Mouse (Mus musculus) gastrocnemius, postnatal 36 days (tissue): Measurements from ENCODE around the gene Gm10778. TPM values are rescaled to one million over a fixed set of nuclear protein-coding genes. Genes with fewer than 3 reads are reported as not detected.
"Not testable (repeated sequence)": the region's sequence is repeated elsewhere in the genome, so short reads cannot be mapped to it uniquely, and the experiment has no call there.

Experiments used
- DNase-seq, 2 experiments: peaks; one replicate each; pipeline ENCODE4 v3.0.0; 2022
- intact Hi-C: fragments of 180-260 bp; cut with DNase I; formaldehyde crosslinking; loops from one replicate; pipeline ENCODE4 v1.15.1; 2025
- total RNA-seq, 2 experiments: library from RNA; stranded (reverse); gene quantifications; 2 replicates each; pipeline ENCODE4 v1.2.3; 2021

The Gm10778 gene
- total RNA-seq, 2 experiments from 2014 or later, result 1.2 to 1.6 TPM

DNA sequence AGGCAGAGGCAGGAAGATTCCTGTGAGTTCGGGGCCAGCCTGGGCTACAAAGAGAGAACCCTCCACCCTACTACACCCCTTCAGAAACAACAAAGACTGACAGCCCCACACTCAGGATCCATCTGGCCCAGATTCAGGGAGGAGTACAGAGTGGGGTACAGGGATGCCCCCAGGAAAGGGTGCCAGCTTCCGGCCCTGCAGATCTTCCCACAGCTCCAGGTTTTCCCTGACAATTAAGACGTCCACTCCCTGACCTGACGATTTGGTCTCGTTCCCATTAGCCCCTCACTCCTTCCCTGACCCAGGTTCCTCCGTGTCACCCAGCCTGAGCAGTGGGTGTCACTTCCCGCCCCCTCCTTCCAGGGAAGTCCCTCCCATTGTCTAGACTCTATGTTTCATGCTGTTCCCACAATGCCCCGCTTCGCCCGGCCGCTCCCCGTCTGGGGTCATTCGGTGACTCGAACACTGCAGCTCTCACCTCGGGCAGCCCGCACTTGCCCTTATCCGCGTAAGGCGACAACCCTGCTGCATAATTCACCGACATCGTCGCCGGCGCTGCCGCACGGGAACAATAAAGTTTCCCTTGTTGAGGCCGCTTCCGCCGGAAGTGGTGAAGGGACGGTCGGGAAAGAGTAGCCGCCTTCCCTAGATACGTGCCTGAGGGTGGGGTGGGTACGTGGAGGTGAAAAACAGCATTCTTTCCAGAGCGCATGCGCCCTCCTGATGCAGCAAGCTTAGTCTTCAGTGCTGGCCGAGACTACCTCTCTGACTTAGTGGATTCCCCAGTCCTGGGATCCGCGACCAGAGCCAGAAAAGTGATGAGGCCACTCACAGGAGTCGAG, 21.6 kb upstream of the Gm10778 start, which contains the start of gene Sirt6:
TSS of gene Sirt6 (minus strand) at position 804 of the 842 bp plus-strand sequence.
- peak; percentile 88 to 90 for DNase-seq
- intact Hi-C loops, result loop anchor here (10.0 kb wide), 1 partner anchor 548 kb away; no protein-coding TSS in a partner anchor

DNA sequence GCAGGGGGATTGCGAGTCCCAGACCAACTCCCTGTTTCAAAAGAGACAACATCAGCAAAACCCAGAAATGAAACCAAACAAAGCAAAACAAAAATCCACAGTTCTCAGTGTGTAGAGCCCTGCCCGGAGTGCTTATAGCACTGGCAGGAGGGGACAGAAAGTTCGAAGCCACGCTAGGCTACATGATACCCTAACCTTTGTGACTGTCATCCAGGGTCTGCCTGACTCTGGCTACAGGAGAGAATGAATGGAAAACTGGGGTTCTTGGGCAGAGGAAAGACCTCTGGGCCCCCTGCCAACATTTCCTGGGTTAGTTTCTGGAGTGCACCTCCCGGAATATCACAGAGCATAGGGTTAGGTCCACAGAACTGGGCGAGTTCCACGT, 21.0 kb upstream of the Gm10778 start:
- no peak for DNase-seq
- intact Hi-C loops, result loop anchor here (2.0 to 10.0 kb wide), 2 partner anchors 15 to 547 kb away; no protein-coding TSS in a partner anchor

DNA sequence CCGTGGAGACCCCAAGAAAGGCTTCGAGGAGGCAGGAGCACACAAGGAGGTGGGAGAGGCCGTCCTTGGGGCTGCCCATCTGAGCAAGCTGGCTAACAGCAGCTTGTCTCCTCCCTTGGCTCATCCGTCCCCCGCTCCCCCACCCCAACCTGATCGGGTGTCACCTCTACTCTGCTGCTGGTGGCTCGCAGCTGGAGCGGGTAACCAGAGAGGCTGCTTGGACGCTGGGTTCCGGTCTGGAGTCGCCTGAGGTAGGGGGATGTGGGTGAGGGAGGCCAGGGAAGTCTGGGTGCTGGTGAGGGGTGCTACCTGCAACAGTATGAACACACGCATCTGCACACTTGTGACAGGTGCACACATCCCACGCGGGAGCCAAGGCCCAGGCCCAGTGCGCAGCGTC, 20.5 kb upstream of the Gm10778 start, which contains the start of gene Ankrd24:
TSS of gene Ankrd24 (plus strand) at position 151 of the 400 bp plus-strand sequence.
- DNase-seq, result no peak
- intact Hi-C loops, result loop anchor here (2.0 to 10.0 kb wide), 2 partner anchors 14 to 546 kb away; no protein-coding TSS in a partner anchor

DNA sequence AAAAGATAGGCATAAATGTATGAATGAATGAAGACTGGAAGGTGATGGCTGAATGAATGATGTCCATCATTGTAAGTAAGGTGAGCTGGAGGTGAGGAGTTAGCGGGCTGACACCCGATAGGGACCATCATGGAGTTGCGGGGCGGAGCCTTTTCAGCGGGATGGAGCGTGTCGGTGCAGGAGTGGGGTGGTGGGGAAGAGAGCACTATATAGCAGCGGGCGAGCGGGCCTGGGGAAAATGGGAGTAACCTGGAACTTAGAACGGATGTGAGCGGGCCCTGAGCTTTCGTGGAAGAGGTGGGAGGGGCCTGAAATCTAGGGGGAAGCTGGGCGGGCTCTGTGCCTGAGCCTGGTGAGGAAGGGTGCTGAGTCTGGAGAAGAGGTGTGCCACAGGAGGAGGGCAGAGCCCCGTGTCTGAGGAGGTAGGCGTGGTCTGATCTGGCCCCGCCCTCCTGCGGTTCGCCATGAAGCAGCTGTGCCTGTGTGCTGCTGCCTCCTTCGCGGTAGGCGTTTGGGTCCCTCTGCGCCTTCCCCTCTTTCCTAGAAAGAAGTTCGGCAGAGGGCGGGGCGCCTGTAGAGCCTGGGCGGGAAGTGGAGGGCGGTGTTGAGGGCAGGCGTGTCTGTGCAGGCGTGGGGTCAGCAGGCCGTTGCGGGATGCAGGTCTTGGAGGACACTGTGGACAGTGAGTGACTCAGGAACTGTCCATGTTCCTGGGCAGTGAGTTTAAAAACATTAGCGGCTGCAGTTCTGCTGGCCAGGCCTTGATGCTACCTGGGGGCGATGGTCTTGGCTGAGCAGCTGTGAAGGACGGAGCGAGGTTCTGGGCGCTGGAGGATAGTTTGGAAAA, 15.4 kb upstream of the Gm10778 start:
- intact Hi-C loops, result no loop called here
- peak; percentile 63 to 68 for DNase-seq

DNA sequence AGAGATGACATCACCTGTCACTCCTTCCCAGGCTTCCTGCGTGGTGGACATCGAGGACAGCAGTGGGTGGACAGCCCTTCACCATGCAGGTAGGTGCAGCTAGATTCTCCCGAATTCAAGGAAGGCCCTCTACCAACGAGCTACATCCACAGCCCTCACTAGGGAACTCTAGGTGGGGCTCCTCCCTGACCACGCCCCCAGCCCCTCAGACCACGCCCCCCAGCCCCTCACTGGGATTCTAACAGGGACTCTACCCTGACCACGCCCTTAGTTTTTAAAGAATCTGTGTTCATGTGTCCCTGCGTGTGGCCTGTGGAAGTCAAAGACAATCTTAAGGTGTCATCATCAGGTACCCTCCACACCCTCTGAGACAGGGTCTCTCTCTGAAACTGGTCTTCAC, 12.5 kb upstream of the Gm10778 start:
- DNase-seq, result no peak
- intact Hi-C loops, result no loop called here

DNA sequence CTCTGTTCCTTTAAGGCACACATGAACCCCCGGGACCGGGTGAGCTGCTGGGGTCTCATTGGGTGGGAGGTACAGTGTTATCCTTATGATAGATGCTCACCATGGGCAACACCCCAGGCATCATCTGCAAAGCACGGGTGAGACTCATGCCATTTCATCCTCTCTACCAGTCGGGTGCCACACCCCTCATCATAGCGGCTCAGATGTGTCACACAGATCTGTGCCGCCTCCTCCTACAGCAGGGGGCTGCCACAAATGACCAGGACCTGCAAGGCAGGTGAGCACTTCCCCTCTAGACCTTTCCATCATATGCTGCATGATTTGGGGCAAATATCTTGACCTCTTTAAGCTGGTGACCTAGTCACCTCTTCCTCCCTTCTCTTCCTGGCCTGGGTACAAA, 10.8 kb upstream of the Gm10778 start:
- no peak for DNase-seq
- intact Hi-C loops, result no loop called here

DNA sequence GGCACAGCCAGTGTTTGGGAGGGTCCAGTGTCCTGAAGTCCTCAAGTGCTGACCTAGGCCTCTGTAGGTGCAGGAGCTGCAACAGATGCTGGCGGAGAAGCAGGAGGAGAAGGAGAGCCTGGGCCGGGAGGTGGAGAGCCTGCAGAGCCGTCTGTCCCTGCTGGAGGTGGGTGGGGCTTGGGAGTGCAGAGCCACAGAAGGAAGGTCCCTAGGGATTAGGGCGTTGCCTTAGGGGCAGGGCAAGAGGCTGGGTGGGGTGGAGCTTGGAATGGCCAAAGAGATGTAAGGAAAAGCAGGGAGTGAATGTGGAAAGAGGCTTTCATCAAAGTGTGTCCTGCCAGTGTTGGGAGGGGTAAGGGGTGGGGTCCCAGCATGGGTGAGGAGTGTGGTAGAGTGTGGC, 8.0 kb upstream of the Gm10778 start:
- intact Hi-C loops, DNase-seq: not testable (repeated sequence)

DNA sequence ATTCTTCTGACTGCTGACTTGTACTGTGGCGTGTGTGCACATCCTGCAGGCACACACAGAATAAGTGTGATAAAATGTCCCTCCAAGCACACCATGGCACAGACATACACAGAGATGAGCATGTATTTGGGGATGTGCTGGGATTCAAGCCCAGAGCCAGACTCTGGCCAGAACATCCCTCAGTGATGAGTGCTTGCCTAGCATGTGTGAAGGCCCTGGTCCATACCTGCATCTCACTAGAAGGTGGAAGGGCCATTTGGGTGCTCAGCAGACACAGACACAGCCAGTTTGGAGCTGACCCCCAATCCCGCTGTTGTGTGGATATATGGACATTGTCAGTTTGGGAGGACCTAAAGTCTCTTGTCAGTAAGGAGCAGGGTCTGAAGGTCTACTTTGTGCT, 7.3 kb upstream of the Gm10778 start:
- DNase-seq, result peak in 1 of 2 experiments; percentile 8
- intact Hi-C loops, result no loop called here

DNA sequence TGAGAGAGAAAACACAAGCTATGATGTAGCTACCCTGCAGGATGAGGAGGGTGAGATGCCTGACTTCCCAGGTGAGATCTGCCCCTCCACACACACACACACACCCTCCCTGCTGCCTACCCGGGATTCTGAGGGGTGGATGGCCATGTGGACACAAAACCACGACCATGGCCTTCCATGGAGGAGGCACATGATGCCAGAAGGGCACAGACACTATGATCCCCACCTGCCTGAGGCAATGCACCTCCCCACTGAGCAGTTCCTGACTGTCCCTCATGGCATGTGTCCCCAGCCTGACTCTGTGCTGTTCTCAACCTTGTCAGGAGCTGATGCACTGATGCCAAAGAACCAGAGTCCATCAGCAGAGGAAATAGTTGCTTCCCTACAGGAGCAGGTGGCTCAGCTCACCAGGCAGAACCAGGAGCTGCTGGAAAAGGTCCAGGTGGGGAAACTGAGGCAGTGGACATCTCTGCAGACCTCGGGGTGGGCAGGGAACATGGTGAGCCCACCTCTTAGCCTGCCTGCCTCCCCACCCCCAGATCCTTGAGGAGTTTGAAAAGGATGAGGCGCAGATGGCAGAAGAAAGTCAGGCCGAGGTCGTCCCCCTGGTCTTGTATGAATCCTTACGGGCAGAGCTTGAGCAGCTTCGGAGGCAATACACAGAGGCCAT, 6.7 kb upstream of the Gm10778 start:
- DNase-seq, result no peak
- intact Hi-C loops, result loop anchor here (2.0 kb wide), 1 partner anchor 13 kb away; the partner anchor contains the start of gene Ankrd24

DNA sequence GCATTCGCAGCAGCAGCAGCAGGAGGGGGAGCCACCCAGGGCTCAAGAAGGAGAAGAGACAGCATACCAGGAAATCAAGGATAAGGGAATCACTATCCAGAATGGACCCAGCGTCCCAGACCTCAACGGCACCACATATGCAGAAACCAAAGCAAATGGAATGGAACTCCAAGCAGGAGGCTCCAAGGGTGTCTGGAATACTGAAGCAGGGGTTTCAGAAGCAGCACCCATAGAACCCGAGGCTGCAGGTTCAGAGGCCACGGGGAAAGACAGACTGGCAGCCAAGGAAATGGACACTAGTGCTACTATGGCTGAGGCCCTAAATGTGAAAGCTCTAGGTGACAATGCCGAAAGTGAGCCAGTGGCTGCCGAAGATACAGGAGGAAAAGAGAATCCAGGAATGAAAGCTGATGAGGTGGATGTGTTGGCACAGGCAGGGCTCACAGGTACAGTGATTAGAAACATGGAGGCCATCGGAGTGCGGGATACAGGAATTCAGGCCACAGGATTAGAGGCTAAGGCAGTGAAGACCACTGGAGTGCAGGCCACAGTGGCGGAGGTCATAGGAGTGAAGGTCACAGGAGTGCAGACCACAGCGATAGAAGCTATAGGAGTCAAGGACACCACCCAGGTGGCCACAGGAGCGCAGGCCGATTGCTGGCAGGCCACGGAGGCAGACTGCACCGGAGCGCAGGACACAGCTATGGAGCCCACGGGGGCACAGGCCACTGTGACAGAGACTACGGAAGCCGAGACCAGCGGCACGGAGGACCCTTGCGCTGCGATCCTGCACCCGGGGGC, 6.0 kb upstream of the Gm10778 start:
- intact Hi-C loops, result loop anchor here (2.0 kb wide), 1 partner anchor 14 kb away; the partner anchor contains the start of gene Ankrd24
- DNase-seq, result no peak

DNA sequence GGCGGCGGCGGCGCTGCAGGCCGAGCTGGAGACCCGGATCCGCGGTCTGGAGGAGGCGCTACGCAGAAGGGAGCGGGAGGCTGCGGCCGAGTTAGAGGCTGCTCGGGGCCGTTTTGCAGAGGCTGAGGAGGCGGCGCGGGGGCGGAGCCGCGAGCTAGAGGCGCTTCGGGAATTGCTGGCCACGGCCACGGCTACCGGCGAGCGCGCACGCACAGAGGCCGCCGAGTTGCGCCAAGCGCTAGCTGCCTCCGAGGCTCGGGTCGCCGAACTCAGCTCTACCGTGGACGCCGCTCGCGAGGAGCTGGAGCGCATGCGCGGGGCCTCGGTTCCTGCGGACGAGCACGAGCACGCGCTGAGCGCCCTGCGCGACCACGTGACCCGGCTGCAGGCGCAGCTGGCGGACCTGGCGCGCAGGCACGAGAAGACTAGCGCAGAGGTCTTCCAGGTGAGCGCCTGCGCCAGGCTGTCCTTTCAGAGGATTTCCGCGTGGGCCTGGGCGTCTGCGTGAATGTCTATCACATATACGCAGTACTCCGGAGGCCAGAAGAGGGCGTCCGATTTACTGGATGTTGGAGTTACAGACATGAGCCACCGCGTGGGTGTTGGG, 5.3 kb upstream of the Gm10778 start:
- DNase-seq, result peak; percentile 91 to 95
- intact Hi-C loops, result loop anchor here (2.0 kb wide), 1 partner anchor 15 kb away; the partner anchor contains the start of gene Ankrd24

DNA sequence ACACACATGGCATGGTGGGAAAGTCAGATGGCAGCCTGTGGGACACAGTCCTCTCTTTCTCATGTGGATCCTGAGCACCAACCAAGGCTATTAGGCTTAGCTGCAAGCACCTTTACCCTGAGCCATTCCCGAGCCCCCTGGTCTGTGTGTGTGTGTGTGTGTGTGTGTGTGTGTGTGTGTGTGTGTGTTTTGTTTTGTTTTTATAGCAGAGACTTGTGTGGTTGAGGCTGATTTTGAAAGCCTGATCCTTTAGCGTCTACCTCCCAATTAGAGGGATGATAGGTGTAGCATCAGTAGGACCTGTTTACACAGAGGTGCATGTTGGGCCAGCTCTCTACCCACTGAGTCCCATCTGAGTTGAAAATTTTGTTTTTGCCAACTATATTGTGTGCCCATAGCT, 4.7 kb upstream of the Gm10778 start:
- DNase-seq, result no peak
- intact Hi-C loops, result no loop called here

DNA sequence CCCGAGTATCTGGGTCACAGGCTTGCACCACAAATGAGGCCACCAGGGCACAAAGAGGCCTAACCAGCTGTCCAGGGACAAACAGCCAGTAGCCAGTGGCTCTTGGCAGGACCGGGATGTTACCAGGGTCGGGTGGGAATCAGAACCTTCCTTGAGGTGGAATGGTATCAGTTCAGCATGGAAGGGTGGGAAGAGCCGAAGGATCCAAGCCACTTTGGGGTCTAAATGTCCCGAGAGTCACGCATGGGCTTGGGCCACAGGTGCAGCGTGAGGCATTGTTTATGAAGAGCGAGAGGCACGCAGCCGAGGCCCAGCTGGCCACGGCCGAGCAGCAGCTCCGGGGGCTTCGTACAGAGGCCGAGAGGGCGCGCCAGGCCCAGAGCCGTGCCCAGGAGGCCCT, 4.1 kb upstream of the Gm10778 start:
- intact Hi-C loops, result no loop called here
- DNase-seq, result no peak

DNA sequence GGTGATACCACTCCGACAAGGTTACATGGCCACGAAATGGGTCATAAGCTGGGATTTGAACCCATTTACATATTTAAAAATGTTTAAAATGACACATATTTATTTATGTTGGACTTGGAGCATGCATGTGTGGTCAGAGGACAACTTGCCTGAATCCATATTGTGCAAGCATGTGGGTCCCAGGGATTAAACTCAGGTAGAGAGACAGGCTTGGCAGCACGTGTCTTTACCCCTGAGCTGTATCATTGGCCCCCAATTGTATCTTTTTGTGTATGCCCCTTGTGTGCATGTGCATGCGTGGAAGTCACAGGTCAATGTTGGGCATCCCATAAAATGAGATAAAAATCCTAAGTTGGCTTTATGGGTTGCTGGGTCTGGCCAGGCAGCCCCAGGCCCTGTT, 3.5 kb upstream of the Gm10778 start:
- intact Hi-C loops, result no loop called here
- no peak for DNase-seq

DNA sequence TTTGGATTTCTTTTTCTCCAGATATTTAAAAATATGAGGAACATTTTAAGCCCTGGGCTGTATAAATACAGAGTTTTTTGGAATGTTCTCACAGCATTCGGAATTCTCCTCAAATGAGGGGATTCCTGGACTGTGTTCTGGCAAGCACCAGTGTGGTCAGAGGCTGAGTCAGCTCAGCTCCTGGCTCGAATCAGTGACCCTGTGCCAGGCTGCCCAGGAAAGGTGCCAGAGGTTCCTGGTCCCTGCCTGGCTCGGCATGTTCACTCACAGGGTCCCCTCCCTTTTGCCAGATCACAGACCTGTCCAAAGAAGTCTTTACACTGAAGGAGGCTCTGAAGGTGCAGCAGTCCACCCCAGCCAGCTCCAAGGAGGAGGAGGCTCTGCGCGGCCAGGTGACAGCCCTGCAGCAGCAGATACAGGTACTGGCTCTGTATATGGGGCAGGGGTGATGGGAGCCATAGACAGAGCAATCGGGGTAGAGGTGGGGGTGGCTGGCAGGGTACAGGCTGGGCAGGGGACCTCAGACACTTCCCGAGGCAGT, 2.8 kb upstream of the Gm10778 start:
- intact Hi-C loops, result no loop called here
- no peak for DNase-seq

DNA sequence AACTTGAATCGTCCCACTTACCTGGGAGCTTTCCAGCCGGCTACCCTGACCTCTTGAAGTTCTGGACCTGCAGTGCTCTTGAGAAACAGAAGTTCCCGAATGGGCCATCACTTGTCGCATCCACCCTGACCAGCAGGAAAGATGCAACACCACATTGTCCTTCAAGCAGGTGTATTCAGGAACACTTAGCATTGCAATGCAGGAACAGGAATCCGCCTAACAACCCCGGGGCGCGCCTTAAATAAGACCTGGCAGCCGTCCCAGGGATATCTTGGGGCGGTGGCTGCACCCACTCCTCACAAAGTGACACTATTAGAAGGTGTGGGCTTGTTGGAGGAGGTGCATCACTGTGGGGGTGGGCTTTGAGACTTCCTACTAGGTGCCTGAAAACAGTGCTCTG, 6.3 kb downstream of the Gm10778 start:
- DNase-seq, result no peak

DNA sequence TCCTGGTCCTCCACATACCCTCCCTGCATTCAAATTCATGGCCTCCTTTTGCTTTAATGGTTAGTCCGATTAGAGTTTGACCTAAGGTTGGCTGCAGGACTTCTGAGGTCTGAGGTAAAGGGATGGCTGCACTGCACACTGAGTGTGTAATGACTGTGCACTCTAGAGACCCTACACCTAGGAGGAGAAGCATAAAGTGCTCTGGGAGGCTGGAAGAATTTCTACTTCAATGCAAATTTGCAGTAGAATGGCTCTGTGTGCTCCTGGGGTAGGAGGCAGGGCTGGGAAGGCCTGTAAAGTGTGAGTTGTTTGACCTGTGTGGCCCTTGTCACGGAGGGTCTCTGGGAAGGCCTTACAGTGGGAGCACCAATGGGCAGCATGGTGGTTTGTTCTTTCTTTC, 7.3 kb downstream of the Gm10778 start:
- DNase-seq, result no peak
- intact Hi-C loops, result loop anchor here (10.0 kb wide), 1 partner anchor 349 kb away; no protein-coding TSS in a partner anchor

More for the DNA sequence above, 6.3 kb downstream of the Gm10778 start:
- intact Hi-C loops, result loop anchor here (10.0 kb wide), 1 partner anchor 350 kb away; no protein-coding TSS in a partner anchor

DNA sequence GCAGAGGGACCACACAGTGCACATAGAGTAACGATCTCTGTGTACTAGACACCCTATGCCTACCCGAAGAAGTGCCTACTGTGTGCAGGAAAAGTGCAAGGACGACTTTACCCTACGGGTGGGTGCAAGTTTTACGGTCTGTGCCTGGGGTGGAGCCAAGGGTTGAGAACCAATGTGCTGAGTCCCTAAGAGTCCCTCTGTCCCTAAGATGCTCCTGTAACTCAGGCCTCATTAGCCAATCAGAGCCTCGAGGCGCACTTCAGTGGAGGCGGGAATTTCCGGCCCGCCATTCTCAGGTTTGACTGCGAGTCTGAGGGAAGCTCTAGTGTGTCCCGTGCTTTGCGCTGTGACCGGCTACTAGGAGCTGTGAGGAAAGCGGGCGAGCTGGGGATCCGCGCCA, 38.3 kb downstream of the Gm10778 start:
- DNase-seq, intact Hi-C loops: not testable (repeated sequence)
